Mouse (Mus musculus) thymus, postnatal 4 days (tissue): ENCODE measurements around the gene Fcer1g.
A peak's percentile ranks its signal among the peaks of the same experiment; 100 is the strongest.

Source experiments
- DNase-seq: peaks from one replicate; pipeline ENCODE4 v3.0.0; 2021

Gene Fcer1g

DNA sequence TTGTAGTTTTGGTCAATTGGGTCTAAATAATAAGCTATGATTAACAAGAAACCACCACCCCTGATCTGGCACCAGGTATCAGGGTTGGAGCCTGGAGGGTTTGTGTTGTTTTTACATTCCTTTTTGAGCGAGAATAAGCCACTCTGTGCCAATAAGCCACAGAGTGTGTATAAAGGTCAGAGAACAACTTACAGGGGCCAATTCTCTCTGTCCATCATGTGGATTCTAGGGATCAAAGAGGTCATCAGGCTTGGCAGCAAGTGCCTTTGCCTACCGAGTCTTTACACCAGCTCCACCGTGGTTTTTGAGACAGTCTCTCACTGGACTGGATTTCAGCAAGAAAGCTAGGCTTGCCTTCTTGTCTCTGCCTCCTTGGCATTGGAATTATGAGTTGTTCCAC is 21.3 kb downstream of the Fcer1g start:
- DNase-seq, result no peak

- no peak for DNase-seq
Measured at GRCm38 (mm10) chr1:171209409-171209808, 24.8 kb downstream of the Fcer1g start.

- no peak for DNase-seq
Measured at GRCm38 (mm10) chr1:171205704-171206493, 28.3 kb downstream of the Fcer1g start.

- no peak for DNase-seq
Measured at GRCm38 (mm10) chr1:171204249-171204644, 29.9 kb downstream of the Fcer1g start.

DNA sequence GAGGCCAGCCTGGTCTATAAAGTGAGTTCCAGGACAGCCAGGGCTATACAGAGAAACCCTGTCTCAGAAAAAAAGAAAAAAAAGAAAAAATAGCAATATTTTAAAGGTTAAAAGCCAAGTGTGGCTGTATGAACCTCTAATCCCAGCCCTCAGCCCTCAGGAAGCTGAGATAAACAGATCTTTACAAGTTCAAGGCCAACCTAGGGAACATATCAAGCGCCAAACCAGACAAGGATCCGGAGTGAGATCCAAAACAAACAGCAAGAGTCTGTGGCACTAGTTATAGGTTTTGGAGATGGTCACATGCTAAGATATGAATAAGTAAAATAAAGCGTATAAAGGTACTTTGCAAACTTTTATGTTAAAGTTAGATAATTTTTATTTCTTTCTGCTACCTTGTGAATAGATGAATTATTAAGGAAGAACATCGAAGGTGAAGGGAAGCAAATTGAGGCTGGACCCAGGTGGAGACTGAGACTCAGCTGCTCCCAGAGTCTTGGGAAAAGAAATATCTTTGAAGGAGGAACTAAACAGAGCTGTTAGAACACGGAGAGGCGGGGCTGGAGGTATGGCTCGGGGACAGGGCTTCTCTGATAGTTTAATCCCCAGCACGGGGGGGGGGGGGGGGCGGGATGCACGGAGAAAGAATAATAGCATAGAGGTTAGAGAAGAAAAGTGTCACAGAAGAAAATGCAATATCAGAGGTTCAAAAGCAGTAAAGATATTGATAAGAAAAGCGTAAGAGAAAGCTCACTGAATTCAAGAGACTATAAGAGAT is 30.5 kb downstream of the Fcer1g start:
- no peak for DNase-seq

DNA sequence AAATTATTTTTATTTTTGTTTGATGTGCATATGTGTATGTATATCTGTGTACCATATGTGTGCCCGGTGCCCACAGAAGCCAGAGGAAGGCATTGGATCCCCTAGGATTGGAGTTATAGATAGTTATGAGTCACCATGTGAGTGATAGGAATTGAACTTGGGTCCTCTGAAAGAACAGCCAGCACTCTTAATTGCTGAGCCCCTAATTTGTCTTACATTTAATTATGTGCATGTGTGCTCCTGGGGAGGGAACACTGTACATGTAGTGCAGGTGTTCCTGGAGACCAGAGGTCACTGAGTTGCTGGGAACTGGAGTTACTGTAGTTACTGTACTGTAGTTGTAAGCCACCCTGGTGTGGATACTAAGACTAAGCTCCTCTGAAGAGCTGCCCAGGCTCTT is 33.4 kb downstream of the Fcer1g start:
- no peak for DNase-seq

- DNase-seq, result no peak
Measured at GRCm38 (mm10) chr1:171199532-171199931, 34.6 kb downstream of the Fcer1g start.

- DNase-seq, result peak; percentile 28
Measured at GRCm38 (mm10) chr1:171195887-171196397, 38.2 kb downstream of the Fcer1g start, which contains the start of gene Pcp4l1. Gene Pcp4l1, minus strand, starts transcription at chr1:171196268.

GRCm38 (mm10) chr1:171195046-171195822 is 38.9 kb downstream of the Fcer1g start:
- DNase-seq, result no peak

DNA sequence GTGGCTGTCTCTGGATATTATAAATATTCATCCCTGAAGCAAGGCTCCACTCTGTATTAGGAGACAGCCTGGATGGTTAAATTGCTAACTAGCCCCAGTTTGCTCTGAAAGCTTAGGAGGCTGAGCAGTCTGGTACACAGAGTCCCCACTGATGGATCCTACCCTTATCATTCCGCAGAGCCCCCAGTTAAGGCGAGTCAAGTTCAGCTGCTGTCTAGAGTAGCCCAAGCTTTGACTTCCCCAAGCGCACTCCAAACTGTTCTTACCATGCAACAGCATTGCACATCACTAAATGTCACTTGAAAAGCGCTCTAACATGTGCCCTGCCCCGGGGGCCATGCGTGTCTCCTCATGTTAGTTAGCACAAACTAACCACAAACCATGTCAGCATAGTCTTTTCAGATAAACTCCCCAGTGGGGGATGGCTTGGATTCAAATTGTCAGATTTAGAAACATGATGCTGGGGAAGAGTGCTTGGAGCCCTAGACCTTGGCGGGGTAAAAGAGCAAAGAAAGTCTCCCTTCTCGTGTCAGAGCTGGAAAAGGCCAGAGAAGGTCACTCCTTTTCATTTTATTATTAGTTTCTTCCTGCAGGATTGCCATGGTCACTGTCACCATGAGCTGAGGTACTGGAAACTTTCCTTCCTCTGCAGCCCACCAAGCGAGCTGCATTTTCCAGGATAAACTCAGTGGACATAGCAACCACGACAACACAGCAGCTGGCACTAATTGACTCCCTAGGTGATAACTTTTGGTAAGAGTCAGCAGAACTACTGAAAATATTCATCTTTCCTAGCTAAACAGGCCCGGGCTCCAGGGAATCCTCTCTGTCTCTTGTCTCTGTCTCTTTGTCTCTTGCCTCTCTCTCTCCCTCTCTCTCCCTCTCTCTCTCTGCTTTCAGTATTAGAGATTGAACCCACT is 40.0 kb downstream of the Fcer1g start:
- DNase-seq, result no peak

DNA sequence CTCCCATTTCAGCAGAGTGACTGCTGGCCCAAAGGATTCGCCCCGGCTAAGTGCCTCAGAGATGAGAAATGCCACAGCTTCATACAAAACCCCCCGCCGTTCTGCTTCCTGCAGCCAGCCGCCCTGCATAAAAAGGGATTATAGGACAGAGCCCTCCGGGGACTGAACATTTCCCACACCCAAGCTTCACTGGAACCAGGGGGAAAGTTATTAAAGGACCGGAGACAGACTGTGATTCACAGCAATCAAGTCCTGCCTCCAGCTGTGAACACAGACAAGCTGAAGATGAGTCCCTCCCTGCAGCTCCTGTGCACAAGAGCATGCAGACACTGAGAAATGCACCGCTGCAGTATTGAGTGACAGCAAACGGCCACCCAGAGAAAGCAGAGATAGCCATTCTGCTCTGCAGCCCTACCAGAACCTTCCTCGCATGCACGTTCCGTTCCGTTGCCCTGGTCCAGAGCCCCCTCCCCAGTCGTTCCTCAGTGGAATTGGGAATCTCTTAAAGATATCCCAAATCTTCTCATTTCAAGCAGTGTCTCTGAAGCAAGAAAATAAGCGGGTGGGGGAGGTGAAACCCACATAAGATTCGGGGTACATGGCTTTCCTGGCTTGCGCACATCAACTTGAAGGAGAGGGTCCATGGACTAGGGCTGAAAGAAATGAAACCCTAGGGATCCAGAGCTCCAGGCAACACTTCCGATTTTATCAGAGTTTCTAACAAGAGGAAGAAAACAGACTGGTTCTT is 40.9 kb downstream of the Fcer1g start:
- no peak for DNase-seq

DNA sequence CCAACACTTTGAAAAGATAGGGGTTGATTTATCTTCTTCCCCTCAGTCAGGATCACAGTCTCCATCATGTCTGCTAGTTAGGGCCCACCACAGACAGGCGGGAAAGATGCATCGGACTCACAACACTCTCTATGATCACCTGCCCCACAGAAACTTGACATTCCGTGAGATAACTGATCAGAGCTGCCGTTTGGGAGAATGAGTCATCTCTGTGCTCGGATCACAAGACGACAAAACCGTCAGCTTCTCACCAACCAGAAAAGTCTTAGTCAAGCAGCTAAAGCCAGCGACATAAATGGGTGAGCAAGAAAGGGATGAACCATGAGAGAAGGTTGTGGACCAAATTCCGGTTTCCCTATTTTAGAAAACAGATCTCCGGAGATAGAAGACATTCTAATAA is 41.9 kb downstream of the Fcer1g start:
- no peak for DNase-seq

DNA sequence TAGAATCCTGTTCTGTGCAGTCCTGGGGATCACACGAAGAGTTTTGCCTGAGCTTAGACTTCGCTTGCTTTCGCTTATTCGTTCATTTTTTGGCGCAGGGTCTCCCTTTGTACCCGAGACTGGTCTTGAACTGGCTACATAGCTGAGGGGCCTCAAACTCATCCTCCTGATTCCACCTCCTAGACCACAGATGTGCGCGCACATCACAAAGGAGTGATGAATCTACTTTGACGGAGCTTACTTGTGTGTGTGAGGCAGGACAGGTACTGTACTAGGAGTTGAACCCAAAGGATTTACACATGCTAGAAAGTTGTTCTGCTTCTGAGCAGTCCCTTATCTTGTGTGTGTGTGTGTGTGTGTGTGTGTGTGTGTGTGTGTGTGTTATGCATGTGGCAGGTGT is 43.3 kb downstream of the Fcer1g start:
- no peak for DNase-seq

DNA sequence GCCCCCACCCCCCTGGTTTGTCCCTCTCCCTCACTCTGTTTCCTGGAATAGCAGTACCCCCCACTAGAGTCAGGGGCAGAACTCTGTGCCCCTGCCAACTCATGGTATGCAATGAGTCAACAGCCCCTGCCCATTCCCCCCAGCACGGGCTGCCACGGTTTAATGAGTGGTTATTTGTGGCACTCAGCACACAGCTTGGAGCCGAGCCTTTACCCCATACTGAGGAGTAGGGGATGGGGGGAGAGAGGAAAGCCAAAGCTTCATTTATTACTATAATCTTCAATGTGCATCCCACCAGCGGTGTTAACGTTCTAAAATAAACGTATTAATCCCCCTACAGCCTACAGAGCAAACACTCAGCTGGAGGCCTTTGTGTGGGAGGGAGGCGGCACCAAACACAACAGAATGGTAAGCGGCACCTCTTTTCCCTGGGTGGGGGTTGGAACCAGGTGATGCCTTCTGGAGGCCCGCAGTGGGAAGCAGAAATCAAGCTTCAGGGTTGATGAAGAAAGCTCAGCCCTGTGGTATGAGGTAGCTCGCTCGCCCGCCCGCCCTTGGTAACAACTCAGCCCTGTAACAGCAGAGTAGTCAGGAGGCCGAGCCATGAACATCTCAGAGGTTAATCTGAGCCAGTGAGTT is 44.6 kb downstream of the Fcer1g start:
- no peak for DNase-seq

GRCm38 (mm10) chr1:171189046-171189445 is 45.1 kb downstream of the Fcer1g start:
- no peak for DNase-seq

GRCm38 (mm10) chr1:171187851-171188700 is 46.1 kb downstream of the Fcer1g start:
- DNase-seq, result no peak

DNA sequence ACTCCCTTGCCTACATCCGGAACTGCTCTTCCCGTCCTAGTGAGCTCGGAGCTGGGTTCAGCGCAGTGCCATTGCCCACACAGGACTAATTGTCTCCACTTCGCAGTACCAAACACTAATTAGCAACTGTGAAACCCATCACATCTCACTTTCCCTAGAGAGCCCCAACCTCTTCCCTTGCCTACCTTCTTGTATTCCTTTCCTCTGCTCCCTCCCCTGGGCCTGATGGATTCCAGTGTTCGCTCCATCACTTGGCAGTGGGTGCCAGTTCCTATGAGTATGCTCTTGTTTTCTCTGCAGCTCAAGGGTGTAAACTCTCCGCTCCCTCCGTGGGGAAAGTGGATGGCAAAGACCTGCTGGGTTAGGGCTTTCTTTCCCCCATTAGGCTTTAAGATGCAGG is 48.5 kb downstream of the Fcer1g start:
- DNase-seq, result no peak

DNA sequence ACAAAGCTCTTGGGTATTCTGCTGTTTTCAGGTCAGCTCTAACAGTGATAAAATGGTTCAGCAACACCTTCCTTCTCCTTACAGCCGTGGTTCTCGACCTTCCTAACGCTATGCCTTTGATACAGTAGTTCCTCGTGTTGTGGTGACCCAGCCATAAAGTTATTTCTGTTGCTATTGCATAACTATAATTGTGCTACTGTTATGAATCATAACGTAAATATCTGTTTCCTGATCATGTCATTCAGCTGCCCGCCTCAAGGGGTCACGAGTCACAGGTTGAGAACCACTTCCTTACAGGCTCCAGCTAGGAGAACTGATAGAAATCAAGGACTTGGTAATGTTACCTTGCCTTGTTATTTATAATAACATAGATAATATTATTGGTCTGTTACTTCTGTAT is 49.9 kb downstream of the Fcer1g start:
- DNase-seq, result peak; percentile 56

- no peak for DNase-seq
Measured at GRCm38 (mm10) chr1:171183620-171184019, 50.5 kb downstream of the Fcer1g start.

- no peak for DNase-seq
Measured at GRCm38 (mm10) chr1:171183025-171183424, 51.1 kb downstream of the Fcer1g start.
